Mouse (Mus musculus): ENCODE measurements around the gene Zdhhc13. TPM values are rescaled to one million over a fixed set of nuclear protein-coding genes. Genes with fewer than 3 reads are reported as not detected.

Zdhhc13 gene
- total RNA-seq (2015; ENCODE audit: low replicate concordance) (10.1 and 19.7 TPM in 2 replicates), total RNA-seq (2017; ENCODE audit: low replicate concordance) (7.7 and 11.7 TPM in 2 replicates)

- ATAC-seq (replicated peaks; ENCODE audit: low FRiP score, poor library complexity, severe bottlenecking): peak; percentile 98
Measured at GRCm38 (mm10) chr7:48788851-48789572, at the start of gene Zdhhc13. Zdhhc13 (plus strand) TSS chr7:48789003.

- peak; percentile 83 for ATAC-seq (replicated peaks; ENCODE audit: low FRiP score, poor library complexity, severe bottlenecking)
Measured at GRCm38 (mm10) chr7:48749298-48750163, 39.3 kb upstream of the Zdhhc13 start.

- no peak for ATAC-seq (replicated peaks; ENCODE audit: low FRiP score, poor library complexity, severe bottlenecking)
Measured at GRCm38 (mm10) chr7:48750164-48750809, 38.5 kb upstream of the Zdhhc13 start.

GRCm38 (mm10) chr7:48751222-48751621 lies 37.6 kb upstream of the Zdhhc13 start:
- no peak for ATAC-seq (replicated peaks; ENCODE audit: low FRiP score, poor library complexity, severe bottlenecking)

- no peak for ATAC-seq (replicated peaks; ENCODE audit: low FRiP score, poor library complexity, severe bottlenecking)
Measured at GRCm38 (mm10) chr7:48754415-48754974, 34.3 kb upstream of the Zdhhc13 start.

- no peak for ATAC-seq (replicated peaks; ENCODE audit: low FRiP score, poor library complexity, severe bottlenecking)
Measured at GRCm38 (mm10) chr7:48755825-48756224, 33.0 kb upstream of the Zdhhc13 start.

- no peak for ATAC-seq (replicated peaks; ENCODE audit: low FRiP score, poor library complexity, severe bottlenecking)
Measured at GRCm38 (mm10) chr7:48756306-48756931, 32.4 kb upstream of the Zdhhc13 start.

- no peak for ATAC-seq (replicated peaks; ENCODE audit: low FRiP score, poor library complexity, severe bottlenecking)
Measured at GRCm38 (mm10) chr7:48758083-48758482, 30.7 kb upstream of the Zdhhc13 start.

- ATAC-seq (replicated peaks; ENCODE audit: low FRiP score, poor library complexity, severe bottlenecking): no peak
Measured at GRCm38 (mm10) chr7:48760789-48761188, 28.0 kb upstream of the Zdhhc13 start.

GRCm38 (mm10) chr7:48762289-48762688 lies 26.5 kb upstream of the Zdhhc13 start:
- ATAC-seq (replicated peaks; ENCODE audit: low FRiP score, poor library complexity, severe bottlenecking): no peak

- ATAC-seq (replicated peaks; ENCODE audit: low FRiP score, poor library complexity, severe bottlenecking): no peak
Measured at GRCm38 (mm10) chr7:48762721-48763120, 26.1 kb upstream of the Zdhhc13 start.

GRCm38 (mm10) chr7:48765959-48766358 lies 22.8 kb upstream of the Zdhhc13 start:
- ATAC-seq (replicated peaks; ENCODE audit: low FRiP score, poor library complexity, severe bottlenecking): no peak

GRCm38 (mm10) chr7:48769721-48770120 lies 19.1 kb upstream of the Zdhhc13 start:
- ATAC-seq (replicated peaks; ENCODE audit: low FRiP score, poor library complexity, severe bottlenecking): no peak

GRCm38 (mm10) chr7:48772060-48772734 lies 16.6 kb upstream of the Zdhhc13 start:
- no peak for ATAC-seq (replicated peaks; ENCODE audit: low FRiP score, poor library complexity, severe bottlenecking)

GRCm38 (mm10) chr7:48773333-48773732 lies 15.5 kb upstream of the Zdhhc13 start:
- no peak for ATAC-seq (replicated peaks; ENCODE audit: low FRiP score, poor library complexity, severe bottlenecking)

- ATAC-seq (replicated peaks; ENCODE audit: low FRiP score, poor library complexity, severe bottlenecking): no peak
Measured at GRCm38 (mm10) chr7:48774633-48775032, 14.2 kb upstream of the Zdhhc13 start.

- no peak for ATAC-seq (replicated peaks; ENCODE audit: low FRiP score, poor library complexity, severe bottlenecking)
Measured at GRCm38 (mm10) chr7:48775436-48775835, 13.4 kb upstream of the Zdhhc13 start.

- no peak for ATAC-seq (replicated peaks; ENCODE audit: low FRiP score, poor library complexity, severe bottlenecking)
Measured at GRCm38 (mm10) chr7:48777721-48778504, 10.9 kb upstream of the Zdhhc13 start.
